Mouse (Mus musculus): ENCODE data around the gene Vat1l. TPM values are rescaled to one million over a fixed set of nuclear protein-coding genes. Genes with fewer than 3 reads are reported as not detected.

Gene Vat1l
- polyA plus RNA-seq, 1 experiment: 108 TPM

- Histone ChIP-seq H3K27ac (ENCODE audit: insufficient read depth, low read length) (no peak overlapping the region), H3K4me3 (replicated peaks; ENCODE audit: insufficient read depth, low read depth, low read length) (no peak overlapping the region), H3K4me1 (ENCODE audit: control insufficient read depth, insufficient read depth, low read length) (no peaks in the 10 kb centered on the region), H3K27me3 (ENCODE audit: control insufficient read depth, insufficient read depth, low read length) (no peaks in the 10 kb centered on the region)
- TF ChIP-seq POLR2A (IDR thresholded peaks at IDR 0.05; ENCODE audit: borderline replicate concordance, insufficient read depth, low read length) (no peak), CTCF (IDR thresholded peaks at IDR 0.05; ENCODE audit: borderline replicate concordance, insufficient read depth, low read depth, low read length) (no peak)
- 75% methylated on average over 7 of the region's 7 CpGs for WGBS
- no peak for DNase-seq
These were observed 196.3 kb downstream of the Vat1l start for GRCm38 (mm10) chr8:114401679-114402078.

GRCm38 (mm10) chr8:114411421-114411820 lies 206.0 kb downstream of the Vat1l start:
- H3K27me3 ChIP-seq (ENCODE audit: control insufficient read depth, insufficient read depth, low read length): no peaks in the 10 kb centered on the region
- no peak for DNase-seq
- WGBS: 77% methylated on average over 3 of the region's 3 CpGs
- no peaks in the 10 kb centered on the region for H3K4me1 ChIP-seq (ENCODE audit: control insufficient read depth, insufficient read depth, low read length)
- H3K27ac ChIP-seq (ENCODE audit: insufficient read depth, low read length): no peak overlapping the region
- TF ChIP-seq CTCF (IDR thresholded peaks at IDR 0.05; ENCODE audit: borderline replicate concordance, insufficient read depth, low read depth, low read length): no peak
- TF ChIP-seq POLR2A (IDR thresholded peaks at IDR 0.05; ENCODE audit: borderline replicate concordance, insufficient read depth, low read length): no peak
- no peak overlapping the region for H3K4me3 ChIP-seq (replicated peaks; ENCODE audit: insufficient read depth, low read depth, low read length)

- H3K27ac ChIP-seq (ENCODE audit: insufficient read depth, low read length): no peak within 1 kb of the TSS
- DNase-seq: no peak
- no peak within 1 kb of the TSS for H3K4me3 ChIP-seq (replicated peaks; ENCODE audit: insufficient read depth, low read depth, low read length)
- no peak for TF ChIP-seq POLR2A (IDR thresholded peaks at IDR 0.05; ENCODE audit: borderline replicate concordance, insufficient read depth, low read length)
- no peak for TF ChIP-seq CTCF (IDR thresholded peaks at IDR 0.05; ENCODE audit: borderline replicate concordance, insufficient read depth, low read depth, low read length)
- no peaks in the 10 kb centered on the region for H3K27me3 ChIP-seq (ENCODE audit: control insufficient read depth, insufficient read depth, low read length)
- WGBS: 54% methylated on average over 8 of the region's 8 CpGs
- H3K4me1 ChIP-seq (ENCODE audit: control insufficient read depth, insufficient read depth, low read length): no peaks in the 10 kb centered on the region
These were observed 212.4 kb downstream of the Vat1l start, which contains the start of gene Clec3a for GRCm38 (mm10) chr8:114417786-114418185. TSS of gene Clec3a (plus strand) at chr8:114418086.

- Histone ChIP-seq H3K4me1 (ENCODE audit: control insufficient read depth, insufficient read depth, low read length) (no peaks in the 10 kb centered on the region), H3K27me3 (ENCODE audit: control insufficient read depth, insufficient read depth, low read length) (no peaks in the 10 kb centered on the region), H3K4me3 (replicated peaks; ENCODE audit: insufficient read depth, low read depth, low read length) (no peak overlapping the region), H3K27ac (ENCODE audit: insufficient read depth, low read length) (no peak overlapping the region)
- TF ChIP-seq POLR2A (IDR thresholded peaks at IDR 0.05; ENCODE audit: borderline replicate concordance, insufficient read depth, low read length): no peak
- TF ChIP-seq CTCF (IDR thresholded peaks at IDR 0.05; ENCODE audit: borderline replicate concordance, insufficient read depth, low read depth, low read length): no peak
- 89% methylated on average over 5 of the region's 5 CpGs for WGBS
- DNase-seq: no peak
These were observed 213.1 kb downstream of the Vat1l start for GRCm38 (mm10) chr8:114418486-114418885.

- Histone ChIP-seq H3K27me3 (ENCODE audit: control insufficient read depth, insufficient read depth, low read length) (no peaks in the 10 kb centered on the region), H3K27ac (ENCODE audit: insufficient read depth, low read length) (no peak overlapping the region), H3K4me3 (replicated peaks; ENCODE audit: insufficient read depth, low read depth, low read length) (no peak overlapping the region), H3K4me1 (ENCODE audit: control insufficient read depth, insufficient read depth, low read length) (no peaks in the 10 kb centered on the region)
- no peak for TF ChIP-seq POLR2A (IDR thresholded peaks at IDR 0.05; ENCODE audit: borderline replicate concordance, insufficient read depth, low read length)
- TF ChIP-seq CTCF (IDR thresholded peaks at IDR 0.05; ENCODE audit: borderline replicate concordance, insufficient read depth, low read depth, low read length): no peak
- DNase-seq: no peak
- 83% methylated on average over 6 of the region's 6 CpGs for WGBS
These were observed 213.5 kb downstream of the Vat1l start for GRCm38 (mm10) chr8:114418904-114419303.

GRCm38 (mm10) chr8:114421544-114421943 lies 216.1 kb downstream of the Vat1l start:
- no peaks in the 10 kb centered on the region for H3K4me1 ChIP-seq (ENCODE audit: control insufficient read depth, insufficient read depth, low read length)
- no peak overlapping the region for H3K4me3 ChIP-seq (replicated peaks; ENCODE audit: insufficient read depth, low read depth, low read length)
- TF ChIP-seq POLR2A (IDR thresholded peaks at IDR 0.05; ENCODE audit: borderline replicate concordance, insufficient read depth, low read length) (no peak), CTCF (IDR thresholded peaks at IDR 0.05; ENCODE audit: borderline replicate concordance, insufficient read depth, low read depth, low read length) (no peak)
- no peak overlapping the region for H3K27ac ChIP-seq (ENCODE audit: insufficient read depth, low read length)
- no peaks in the 10 kb centered on the region for H3K27me3 ChIP-seq (ENCODE audit: control insufficient read depth, insufficient read depth, low read length)
- DNase-seq: no peak
- WGBS: 72% methylated on average over 4 of the region's 4 CpGs

Other genes with a start within 250 kb of the Vat1l start
- gene Nudt7, start 72.1 kb upstream of the Vat1l start, polyA plus RNA-seq (2012; rRNA removed): 11.0 and 12.4 TPM in 2 replicates
- gene Clec3a, start 212.5 kb downstream of the Vat1l start, polyA plus RNA-seq (2012; rRNA removed): not detected in 2 replicates
- gene Wwox, start 234.0 kb downstream of the Vat1l start, polyA plus RNA-seq (2012; rRNA removed): 35.2 and 35.3 TPM in 2 replicates